Mouse (Mus musculus) megakaryocyte, embryonic 14.5 days (primary cell): ENCODE measurements around the gene Cdr2l.

Experiments used
- FLI1 ChIP-seq: IDR thresholded peaks from 2 replicates; pipeline ENCODE4 v1.6.1; 2012; ENCODE audit warnings: low read length, inconsistent platforms, mixed read lengths
- GATA1 ChIP-seq: IDR thresholded peaks from 3 replicates; pipeline ENCODE4 v1.6.1; 2012; ENCODE audit warnings: mixed read lengths, low read length, inconsistent platforms, borderline replicate concordance

- TF ChIP-seq GATA1 (no peak), FLI1 (no peak)
Measured at GRCm38 (mm10) chr11:115335223-115335622, 46.5 kb upstream of the Cdr2l start.
